Mouse (Mus musculus): Measurements from ENCODE around the gene Tnpo2.

The Tnpo2 gene

GRCm38 (mm10) chr8:85027516-85027855, 9.2 kb upstream of the Tnpo2 start:
- no peak for DNase-seq (ENCODE audit: low read depth)

- no peak for DNase-seq (ENCODE audit: low read depth)
Measured at GRCm38 (mm10) chr8:85027922-85028321, 8.8 kb upstream of the Tnpo2 start.

- DNase-seq (ENCODE audit: low read depth), result no peak
Measured at GRCm38 (mm10) chr8:85029271-85029670, 7.4 kb upstream of the Tnpo2 start.

- no peak for DNase-seq (ENCODE audit: low read depth)
Measured at GRCm38 (mm10) chr8:85032622-85033311, 3.9 kb upstream of the Tnpo2 start.

GRCm38 (mm10) chr8:85033867-85034266, 2.8 kb upstream of the Tnpo2 start:
- DNase-seq (ENCODE audit: low read depth), result no peak

- peak; percentile 25 for DNase-seq (ENCODE audit: low read depth)
Measured at GRCm38 (mm10) chr8:85034764-85035163, 2.0 kb upstream of the Tnpo2 start.

GRCm38 (mm10) chr8:85035165-85035727, 1.5 kb upstream of the Tnpo2 start:
- no peak for DNase-seq (ENCODE audit: low read depth)

GRCm38 (mm10) chr8:85035728-85036310, 896 bp upstream of the Tnpo2 start:
- no peak for DNase-seq (ENCODE audit: low read depth)

- DNase-seq (ENCODE audit: low read depth), result no peak
Measured at GRCm38 (mm10) chr8:85036381-85036717, 366 bp upstream of the Tnpo2 start.

- no peak for DNase-seq (ENCODE audit: low read depth)
Measured at GRCm38 (mm10) chr8:85037366-85037680, 608 bp downstream of the Tnpo2 start.

- DNase-seq (ENCODE audit: low read depth), result no peak
Measured at GRCm38 (mm10) chr8:85037681-85038531, 1.2 kb downstream of the Tnpo2 start.

GRCm38 (mm10) chr8:85043619-85044018, 6.9 kb downstream of the Tnpo2 start:
- DNase-seq (ENCODE audit: low read depth), result no peak

GRCm38 (mm10) chr8:85057367-85057766, 20.7 kb downstream of the Tnpo2 start:
- DNase-seq (ENCODE audit: low read depth), result no peak

GRCm38 (mm10) chr8:85059879-85060616, 23.3 kb downstream of the Tnpo2 start, which contains the start of gene Fbxw9:
Gene Fbxw9 (plus strand): TSS chr8:85060055.
- DNase-seq (ENCODE audit: low read depth), result peak; percentile 86

- no peak for DNase-seq (ENCODE audit: low read depth)
Measured at GRCm38 (mm10) chr8:85062603-85063002, 25.9 kb downstream of the Tnpo2 start.

GRCm38 (mm10) chr8:85065213-85065612, 28.5 kb downstream of the Tnpo2 start:
- DNase-seq (ENCODE audit: low read depth), result no peak

- DNase-seq (ENCODE audit: low read depth), result no peak
Measured at GRCm38 (mm10) chr8:85067155-85067554, 30.4 kb downstream of the Tnpo2 start.

- no peak for DNase-seq (ENCODE audit: low read depth)
Measured at GRCm38 (mm10) chr8:85067982-85068381, 31.3 kb downstream of the Tnpo2 start, which contains the start of gene Gm5741. Gene Gm5741 (minus strand): TSS chr8:85067982.

GRCm38 (mm10) chr8:85071041-85071440, 34.3 kb downstream of the Tnpo2 start:
- DNase-seq (ENCODE audit: low read depth), result no peak

- DNase-seq (ENCODE audit: low read depth), result peak; percentile 78
Measured at GRCm38 (mm10) chr8:85071514-85072281, 35.0 kb downstream of the Tnpo2 start, which contains the start of gene Dhps. Gene Dhps (plus strand): TSS chr8:85071757.

- DNase-seq (ENCODE audit: low read depth), result no peak
Measured at GRCm38 (mm10) chr8:85072364-85072929, 35.7 kb downstream of the Tnpo2 start.

All from fibroblast of lung, adult 2 months (primary cell).